Mouse (Mus musculus): ENCODE results near the gene Poc1b. TPM values are rescaled to one million over a fixed set of nuclear protein-coding genes. Genes with fewer than 3 reads are reported as not detected.

Gene Poc1b
- polyA plus RNA-seq, 1 experiment from 2014 or later = 5.1 TPM

GRCm38 (mm10) chr10:99197607-99198305, 90.9 kb downstream of the Poc1b start:
- Histone ChIP-seq H3K9ac (no peak overlapping the region), H3K36me3 (no peaks in the 10 kb centered on the region), H3K27ac (no peak overlapping the region), H3K27me3 (no peaks in the 10 kb centered on the region), H3K4me3 (replicated peaks) (no peak overlapping the region), H3K9me3 (replicated peaks) (no peaks in the 10 kb centered on the region), H3K4me2 (peak overlapping the region; percentile 32), H3K4me1 (replicated peaks) (peaks cover 42% of the 10 kb centered on the region)
- DNase-seq = peak; percentile 28
- peak; percentile 94 for ATAC-seq (ENCODE audit: low read depth)
- 40% methylated on average over 9 of the region's 9 CpGs for WGBS (ENCODE audit: insufficient replicate concordance)

GRCm38 (mm10) chr10:99198946-99199345, 92.1 kb downstream of the Poc1b start:
- no peak overlapping the region for H3K27ac ChIP-seq
- H3K27me3 ChIP-seq = no peaks in the 10 kb centered on the region
- peaks cover 47% of the 10 kb centered on the region for H3K4me1 ChIP-seq (replicated peaks)
- DNase-seq (no peak), ATAC-seq (ENCODE audit: low read depth) (no peak)
- H3K9ac ChIP-seq = no peak overlapping the region
- H3K4me3 ChIP-seq (replicated peaks) = no peak overlapping the region
- WGBS (ENCODE audit: insufficient replicate concordance) = 74% methylated on average over 9 of the region's 9 CpGs
- H3K9me3 ChIP-seq (replicated peaks) = no peaks in the 10 kb centered on the region
- no peak overlapping the region for H3K4me2 ChIP-seq
- H3K36me3 ChIP-seq = no peaks in the 10 kb centered on the region

- Histone ChIP-seq H3K4me3 (replicated peaks) (no peak overlapping the region), H3K9me3 (replicated peaks) (no peaks in the 10 kb centered on the region), H3K27ac (no peak overlapping the region), H3K9ac (no peak overlapping the region), H3K27me3 (no peaks in the 10 kb centered on the region), H3K4me2 (no peak overlapping the region), H3K36me3 (no peaks in the 10 kb centered on the region), H3K4me1 (replicated peaks) (peaks cover 48% of the 10 kb centered on the region)
- DNase-seq (no peak), ATAC-seq (ENCODE audit: low read depth) (no peak)
- 69% methylated on average over 5 of the region's 5 CpGs for WGBS (ENCODE audit: insufficient replicate concordance)
Observed at GRCm38 (mm10) chr10:99200944-99201343, 94.1 kb downstream of the Poc1b start.

- H3K36me3 ChIP-seq = no peaks in the 10 kb centered on the region
- H3K27me3 ChIP-seq = no peaks in the 10 kb centered on the region
- H3K4me1 ChIP-seq (replicated peaks) = peaks cover 43% of the 10 kb centered on the region
- DNase-seq = no peak
- H3K4me3 ChIP-seq (replicated peaks) = no peak overlapping the region
- no peaks in the 10 kb centered on the region for H3K9me3 ChIP-seq (replicated peaks)
- no peak overlapping the region for H3K4me2 ChIP-seq
- 28% methylated on average over 1 of the region's 1 CpGs for WGBS (ENCODE audit: insufficient replicate concordance)
- H3K27ac ChIP-seq = no peak overlapping the region
- no peak overlapping the region for H3K9ac ChIP-seq
- no peak for ATAC-seq (ENCODE audit: low read depth)
Observed at GRCm38 (mm10) chr10:99201786-99202185, 95.0 kb downstream of the Poc1b start.

GRCm38 (mm10) chr10:99202363-99202762, 95.5 kb downstream of the Poc1b start:
- DNase-seq (no peak), ATAC-seq (ENCODE audit: low read depth) (no peak)
- WGBS (ENCODE audit: insufficient replicate concordance) = 60% methylated on average over 8 of the region's 8 CpGs
- Histone ChIP-seq H3K9me3 (replicated peaks) (no peaks in the 10 kb centered on the region), H3K4me3 (replicated peaks) (no peak overlapping the region), H3K4me1 (replicated peaks) (peaks cover 38% of the 10 kb centered on the region), H3K27ac (0 out of 2 replicates have a peak overlapping the region, but pooled peaks have one; percentile 45), H3K36me3 (no peaks in the 10 kb centered on the region), H3K27me3 (no peaks in the 10 kb centered on the region), H3K4me2 (no peak overlapping the region), H3K9ac (no peak overlapping the region)

- Histone ChIP-seq H3K9ac (0 out of 2 replicates have a peak overlapping the region, but pooled peaks have one; percentile 57), H3K4me3 (replicated peaks) (peak overlapping the region; percentile 45), H3K27me3 (no peaks in the 10 kb centered on the region), H3K9me3 (replicated peaks) (no peaks in the 10 kb centered on the region), H3K4me1 (replicated peaks) (peaks cover 33% of the 10 kb centered on the region), H3K4me2 (peak overlapping the region; percentile 68), H3K27ac (no peak overlapping the region), H3K36me3 (no peaks in the 10 kb centered on the region)
- ATAC-seq (ENCODE audit: low read depth) (no peak), DNase-seq (no peak)
- WGBS (ENCODE audit: insufficient replicate concordance) = 35% methylated on average over 5 of the region's 5 CpGs
Observed at GRCm38 (mm10) chr10:99203163-99203562, 96.3 kb downstream of the Poc1b start.

GRCm38 (mm10) chr10:99203577-99204487, 97.0 kb downstream of the Poc1b start:
- Histone ChIP-seq H3K4me2 (peak overlapping the region; percentile 68), H3K9ac (peak overlapping the region; percentile 57), H3K36me3 (no peaks in the 10 kb centered on the region), H3K9me3 (replicated peaks) (no peaks in the 10 kb centered on the region), H3K4me3 (replicated peaks) (peak overlapping the region; percentile 45), H3K4me1 (replicated peaks) (peaks cover 26% of the 10 kb centered on the region), H3K27ac (peak overlapping the region; percentile 50), H3K27me3 (no peaks in the 10 kb centered on the region)
- ATAC-seq (ENCODE audit: low read depth) (peak; percentile 18; the same call in 1 of the 2 replicates), DNase-seq (no peak)
- WGBS (ENCODE audit: insufficient replicate concordance) = 5% methylated on average over 29 of the region's 29 CpGs

GRCm38 (mm10) chr10:99204553-99204952, 97.7 kb downstream of the Poc1b start:
- H3K4me3 ChIP-seq (replicated peaks) = peak overlapping the region; percentile 45
- DNase-seq = no peak
- H3K4me2 ChIP-seq = peak overlapping the region; percentile 68
- no peaks in the 10 kb centered on the region for H3K9me3 ChIP-seq (replicated peaks)
- H3K27ac ChIP-seq = no peak overlapping the region
- H3K27me3 ChIP-seq = no peaks in the 10 kb centered on the region
- peak overlapping the region; percentile 57 for H3K9ac ChIP-seq
- no peak for ATAC-seq (ENCODE audit: low read depth)
- H3K36me3 ChIP-seq = no peaks in the 10 kb centered on the region
- peaks cover 24% of the 10 kb centered on the region for H3K4me1 ChIP-seq (replicated peaks)
- under 1% methylated on average over 11 of the region's 11 CpGs for WGBS (ENCODE audit: insufficient replicate concordance)

- DNase-seq (no peak), ATAC-seq (ENCODE audit: low read depth) (no peak)
- no peak overlapping the region for H3K27ac ChIP-seq
- H3K9me3 ChIP-seq (replicated peaks) = no peaks in the 10 kb centered on the region
- H3K4me1 ChIP-seq (replicated peaks) = peaks cover 26% of the 10 kb centered on the region
- no peaks in the 10 kb centered on the region for H3K27me3 ChIP-seq
- no peak overlapping the region for H3K9ac ChIP-seq
- H3K4me2 ChIP-seq = no peak overlapping the region
- H3K4me3 ChIP-seq (replicated peaks) = no peak overlapping the region
- WGBS (ENCODE audit: insufficient replicate concordance) = 30% methylated on average over 2 of the region's 2 CpGs
- H3K36me3 ChIP-seq = no peaks in the 10 kb centered on the region
Observed at GRCm38 (mm10) chr10:99207121-99207520, 100.3 kb downstream of the Poc1b start.

- no peaks in the 10 kb centered on the region for H3K27me3 ChIP-seq
- WGBS (ENCODE audit: insufficient replicate concordance) = 62% methylated on average over 13 of the region's 13 CpGs
- ATAC-seq (ENCODE audit: low read depth) = no peak
- peaks cover 14% of the 10 kb centered on the region for H3K4me1 ChIP-seq (replicated peaks)
- no peak for DNase-seq
- no peak overlapping the region for H3K27ac ChIP-seq
- no peaks in the 10 kb centered on the region for H3K36me3 ChIP-seq
- H3K4me3 ChIP-seq (replicated peaks) = no peak overlapping the region
- no peak overlapping the region for H3K4me2 ChIP-seq
- no peak overlapping the region for H3K9ac ChIP-seq
- no peaks in the 10 kb centered on the region for H3K9me3 ChIP-seq (replicated peaks)
Observed at GRCm38 (mm10) chr10:99209146-99209800, 102.4 kb downstream of the Poc1b start.

GRCm38 (mm10) chr10:99211021-99211420, 104.2 kb downstream of the Poc1b start:
- Histone ChIP-seq H3K9me3 (replicated peaks) (no peaks in the 10 kb centered on the region), H3K9ac (no peak overlapping the region), H3K36me3 (no peaks in the 10 kb centered on the region), H3K27me3 (no peaks in the 10 kb centered on the region), H3K4me1 (replicated peaks) (peaks cover 10% of the 10 kb centered on the region), H3K4me3 (replicated peaks) (no peak overlapping the region), H3K27ac (no peak overlapping the region), H3K4me2 (no peak overlapping the region)
- WGBS (ENCODE audit: insufficient replicate concordance) = 69% methylated on average over 6 of the region's 6 CpGs
- no peak for DNase-seq
- no peak for ATAC-seq (ENCODE audit: low read depth)
